Mouse (Mus musculus) hindbrain, embryonic 16.5 days (tissue): ENCODE measurements around the gene Eps8l3. TPM values are rescaled to one million over a fixed set of nuclear protein-coding genes. Genes with fewer than 3 reads are reported as not detected.

Source experiments
- ATAC-seq: fragments of 200-750 bp; cut with Nextera tagmentation; 2 replicates; pipeline ENCODE4 v1.8.0; 2017; ENCODE audit warnings: moderate TSS enrichment, moderate library complexity
- H3K27ac ChIP-seq: fragments of 300-500 bp; sonication (generic); 2 replicates; pipeline ENCODE4 v1.5.1; 2014; ENCODE audit warnings: low read depth, mild to moderate bottlenecking, control low read depth, low read length, moderate library complexity
- H3K27me3 ChIP-seq: fragments of 300-500 bp; sonication (generic); replicated peaks from 2 replicates; pipeline ENCODE4 v1.6.1; 2014; ENCODE audit warnings: low read length; ENCODE audit not compliant: control insufficient read depth, insufficient read depth
- H3K36me3 ChIP-seq: fragments of 300-500 bp; sonication (generic); 2 replicates; pipeline ENCODE4 v1.6.1; 2014; ENCODE audit warnings: mild to moderate bottlenecking, low read length, moderate library complexity, mixed read lengths; ENCODE audit not compliant: control insufficient read depth, insufficient read depth
- H3K4me1 ChIP-seq: fragments of 300-500 bp; sonication (generic); 2 replicates; pipeline ENCODE4 v1.6.1; 2014; ENCODE audit warnings: low read depth, low read length; ENCODE audit not compliant: control insufficient read depth, insufficient read depth
- H3K4me2 ChIP-seq: fragments of 300-500 bp; sonication (generic); 2 replicates; pipeline ENCODE4 v1.6.1; 2014; ENCODE audit warnings: mild to moderate bottlenecking, low read length, control low read depth, moderate library complexity
- H3K4me3 ChIP-seq: fragments of 300-500 bp; sonication (generic); 2 replicates; pipeline ENCODE4 v1.5.1; 2014; ENCODE audit warnings: mild to moderate bottlenecking, low read length, control low read depth, moderate library complexity
- H3K9ac ChIP-seq: fragments of 300-500 bp; sonication (generic); 2 replicates; pipeline ENCODE4 v1.6.1; 2014; ENCODE audit warnings: low read depth, mild to moderate bottlenecking, control low read depth, low read length, moderate library complexity
- H3K9me3 ChIP-seq: fragments of 300-500 bp; sonication (generic); 2 replicates; pipeline ENCODE4 v1.6.1; 2014; ENCODE audit warnings: mild to moderate bottlenecking, low read length, moderate library complexity; ENCODE audit not compliant: control insufficient read depth
- WGBS: fragments of 180-500 bp; shearing (Covaris S2); extraction: QIAGEN DNeasy Blood & Tissue Kit; methylation state at CpG from one replicate; pipeline ENCODE4 v1.1.7; 2014; 5-methylcytosine and 5-hydroxymethylcytosine counted together
- polyA plus RNA-seq: library from polyadenylated mRNA; unstranded; fragments of >200 nt; fragmentation: Nextera tagmentation; extraction: Ambion mirVana; gene quantifications from 2 replicates; pipeline ENCODE4 v1.2.1, GENCODE M21; 2015

Gene Eps8l3
- polyA plus RNA-seq, 1 experiment from 2014 or later, result not detected

- Histone ChIP-seq H3K27me3 (no peaks in the 10 kb centered on the region), H3K36me3 (no peaks in the 10 kb centered on the region), H3K9me3 (no peaks in the 10 kb centered on the region), H3K9ac (no peak overlapping the region), H3K4me2 (no peak overlapping the region), H3K4me3 (no peak overlapping the region), H3K4me1 (peaks cover 14% of the 10 kb centered on the region), H3K27ac (no peak overlapping the region)
- 96% methylated on average over 5 of the region's 5 CpGs for WGBS
- no peak for ATAC-seq
These were observed 41.7 kb upstream of the Eps8l3 start for GRCm38 (mm10) chr3:107835301-107835700.

DNA sequence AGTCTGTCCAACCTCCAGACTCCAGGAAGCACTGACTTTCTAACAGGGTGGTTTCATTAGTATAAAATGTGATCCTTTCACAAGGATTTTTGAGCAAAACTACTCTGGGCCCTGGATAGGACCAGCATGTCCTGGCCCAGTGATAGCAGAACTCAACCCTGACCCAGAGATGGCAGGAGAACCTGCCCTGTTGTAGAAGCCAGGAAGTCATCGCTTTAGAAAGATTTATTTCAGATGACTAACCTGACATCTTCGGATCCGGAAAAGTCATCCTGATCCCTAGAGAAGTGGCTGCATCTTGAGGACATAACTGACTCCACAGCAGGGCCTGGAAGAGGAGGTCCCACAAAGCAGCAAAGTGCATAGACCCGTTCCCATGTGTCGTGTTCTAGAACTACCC, 37.2 kb upstream of the Eps8l3 start:
- H3K9ac ChIP-seq, result no peak overlapping the region
- WGBS, result 91% methylated on average over 5 of the region's 5 CpGs
- H3K27me3 ChIP-seq, result no peaks in the 10 kb centered on the region
- H3K4me3 ChIP-seq, result no peak overlapping the region
- ATAC-seq, result no peak
- no peak overlapping the region for H3K27ac ChIP-seq
- H3K4me2 ChIP-seq, result no peak overlapping the region
- no peaks in the 10 kb centered on the region for H3K36me3 ChIP-seq
- H3K9me3 ChIP-seq, result no peaks in the 10 kb centered on the region
- peaks cover 7% of the 10 kb centered on the region; the same call in 1 of the 2 replicates for H3K4me1 ChIP-seq

GRCm38 (mm10) chr3:107840855-107841254, 36.2 kb upstream of the Eps8l3 start:
- Histone ChIP-seq H3K4me3 (no peak overlapping the region), H3K4me1 (peaks cover 7% of the 10 kb centered on the region; the same call in 1 of the 2 replicates), H3K27ac (no peak overlapping the region), H3K27me3 (no peaks in the 10 kb centered on the region), H3K9me3 (no peaks in the 10 kb centered on the region), H3K9ac (no peak overlapping the region), H3K36me3 (no peaks in the 10 kb centered on the region), H3K4me2 (no peak overlapping the region)
- no peak for ATAC-seq
- 91% methylated on average over 7 of the region's 7 CpGs for WGBS

DNA sequence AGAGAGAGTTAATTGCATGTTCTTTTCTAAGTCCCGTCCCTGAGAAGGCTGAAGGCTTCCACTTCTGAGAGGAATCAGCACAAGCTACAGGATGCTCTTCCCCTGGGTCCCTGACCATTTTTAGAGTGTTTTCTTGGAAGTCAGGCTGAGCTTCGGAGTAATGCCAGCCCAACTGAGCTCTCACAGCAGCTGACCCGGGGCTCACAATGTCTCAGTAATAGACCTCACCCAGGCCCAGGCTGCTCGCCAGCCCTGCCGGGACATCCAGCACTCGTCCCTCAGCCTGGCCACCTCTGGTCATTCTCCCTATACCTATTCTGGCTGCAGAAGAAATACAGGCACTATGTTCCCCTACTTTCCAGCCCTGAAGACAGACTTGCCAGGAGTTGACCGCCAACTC, 35.7 kb upstream of the Eps8l3 start:
- no peaks in the 10 kb centered on the region for H3K27me3 ChIP-seq
- no peaks in the 10 kb centered on the region for H3K36me3 ChIP-seq
- no peak overlapping the region for H3K4me3 ChIP-seq
- H3K4me1 ChIP-seq, result peaks cover 7% of the 10 kb centered on the region; the same call in 1 of the 2 replicates
- WGBS, result 80% methylated on average over 7 of the region's 7 CpGs
- H3K9me3 ChIP-seq, result no peaks in the 10 kb centered on the region
- H3K27ac ChIP-seq, result no peak overlapping the region
- no peak for ATAC-seq
- H3K4me2 ChIP-seq, result no peak overlapping the region
- no peak overlapping the region for H3K9ac ChIP-seq

GRCm38 (mm10) chr3:107843406-107843805, 33.6 kb upstream of the Eps8l3 start:
- ATAC-seq, result no peak
- H3K4me1 ChIP-seq, result peaks cover 7% of the 10 kb centered on the region; the same call in 1 of the 2 replicates
- WGBS, result 88% methylated on average over 3 of the region's 3 CpGs
- H3K9ac ChIP-seq, result no peak overlapping the region
- H3K36me3 ChIP-seq, result no peaks in the 10 kb centered on the region
- no peaks in the 10 kb centered on the region for H3K9me3 ChIP-seq
- no peak overlapping the region for H3K4me2 ChIP-seq
- no peaks in the 10 kb centered on the region for H3K27me3 ChIP-seq
- H3K4me3 ChIP-seq, result no peak overlapping the region
- no peak overlapping the region for H3K27ac ChIP-seq

GRCm38 (mm10) chr3:107844001-107844400, 33.0 kb upstream of the Eps8l3 start:
- peaks cover 11% of the 10 kb centered on the region for H3K4me1 ChIP-seq
- H3K36me3 ChIP-seq, result no peaks in the 10 kb centered on the region
- H3K27ac ChIP-seq, result no peak overlapping the region
- ATAC-seq, result no peak
- H3K27me3 ChIP-seq, result no peaks in the 10 kb centered on the region
- 53% methylated on average over 3 of the region's 3 CpGs for WGBS
- no peak overlapping the region for H3K4me2 ChIP-seq
- no peaks in the 10 kb centered on the region for H3K9me3 ChIP-seq
- H3K4me3 ChIP-seq, result no peak overlapping the region
- no peak overlapping the region for H3K9ac ChIP-seq

GRCm38 (mm10) chr3:107844499-107844898, 32.5 kb upstream of the Eps8l3 start:
- no peaks in the 10 kb centered on the region for H3K36me3 ChIP-seq
- H3K9me3 ChIP-seq, result no peaks in the 10 kb centered on the region
- WGBS, result 55% methylated on average over 2 of the region's 2 CpGs
- ATAC-seq, result peak; percentile 43
- H3K4me2 ChIP-seq, result no peak overlapping the region
- no peak overlapping the region for H3K27ac ChIP-seq
- no peak overlapping the region for H3K9ac ChIP-seq
- H3K27me3 ChIP-seq, result no peaks in the 10 kb centered on the region
- peaks cover 14% of the 10 kb centered on the region for H3K4me1 ChIP-seq
- H3K4me3 ChIP-seq, result no peak overlapping the region

DNA sequence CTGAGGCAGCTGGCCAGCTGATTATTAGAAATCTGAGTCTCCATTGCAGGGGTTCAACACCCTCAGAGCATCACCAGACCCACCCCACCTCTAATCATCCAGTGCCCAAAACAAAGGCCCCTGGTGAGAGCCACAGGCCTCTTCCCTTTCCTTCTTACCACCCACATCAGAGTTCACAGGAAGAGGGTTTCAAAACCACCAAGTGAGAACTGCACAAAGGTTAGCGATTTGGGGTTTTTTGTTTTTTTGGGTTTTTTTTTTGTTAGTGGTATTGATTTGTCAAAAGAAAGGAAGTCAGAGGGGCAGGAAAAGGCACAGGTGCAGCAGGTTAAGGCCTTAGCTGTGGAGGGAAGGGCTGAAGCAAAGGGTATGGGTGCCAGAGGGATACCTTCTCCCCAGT, 30.9 kb upstream of the Eps8l3 start:
- Histone ChIP-seq H3K4me2 (no peak overlapping the region), H3K27ac (no peak overlapping the region), H3K4me3 (no peak overlapping the region), H3K36me3 (no peaks in the 10 kb centered on the region), H3K9ac (no peak overlapping the region), H3K27me3 (no peaks in the 10 kb centered on the region), H3K4me1 (peaks cover 30% of the 10 kb centered on the region), H3K9me3 (no peaks in the 10 kb centered on the region)
- WGBS, result 93% methylated on average over 1 of the region's 1 CpGs
- no peak for ATAC-seq

DNA sequence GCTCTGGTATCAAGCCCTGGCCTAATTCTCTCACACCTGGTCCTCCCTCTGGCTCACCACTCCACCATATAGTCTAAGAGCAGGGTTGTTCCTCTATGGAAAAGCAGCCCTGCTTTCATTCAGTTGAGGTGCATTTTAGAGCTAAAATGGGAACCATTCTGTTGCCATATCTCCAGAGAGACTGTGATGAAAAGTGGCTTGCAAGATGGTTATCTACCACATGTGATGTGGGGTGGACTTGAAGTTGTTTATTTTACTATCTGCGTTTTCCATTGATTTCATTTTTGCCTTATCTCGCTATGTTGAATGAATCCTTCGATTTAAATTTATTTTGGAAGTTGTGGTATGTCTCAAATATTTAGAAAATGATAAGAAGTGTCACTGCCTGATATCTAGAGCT, 30.2 kb upstream of the Eps8l3 start:
- H3K4me3 ChIP-seq, result no peak overlapping the region
- no peak overlapping the region for H3K4me2 ChIP-seq
- H3K9me3 ChIP-seq, result no peaks in the 10 kb centered on the region
- no peak overlapping the region for H3K27ac ChIP-seq
- no peak overlapping the region for H3K9ac ChIP-seq
- no peaks in the 10 kb centered on the region for H3K27me3 ChIP-seq
- H3K36me3 ChIP-seq, result no peaks in the 10 kb centered on the region
- no peak for ATAC-seq
- peaks cover 30% of the 10 kb centered on the region for H3K4me1 ChIP-seq
- WGBS, result 90% methylated on average over 3 of the region's 3 CpGs

DNA sequence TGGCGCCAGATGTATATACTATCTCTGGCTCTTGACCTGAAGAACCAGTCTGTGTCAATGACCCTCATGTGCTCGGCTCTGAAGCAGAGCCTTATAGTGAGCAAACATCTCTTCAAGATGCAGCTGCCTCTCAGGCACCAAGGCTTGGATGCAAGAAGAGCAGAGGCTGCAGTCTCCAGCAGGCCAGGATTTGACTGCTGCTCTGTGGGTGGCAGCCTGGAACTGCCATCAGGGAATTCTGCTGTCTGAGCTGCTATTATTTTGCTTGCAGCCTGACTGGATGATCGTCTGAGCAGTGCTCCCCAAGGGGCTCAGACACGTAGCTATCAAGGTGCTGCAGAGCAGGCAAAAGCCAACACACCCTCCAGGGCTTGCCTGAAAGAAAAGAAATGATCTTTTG, 28.9 kb upstream of the Eps8l3 start:
- Histone ChIP-seq H3K4me3 (no peak overlapping the region), H3K36me3 (no peaks in the 10 kb centered on the region), H3K9me3 (no peaks in the 10 kb centered on the region), H3K4me1 (peaks cover 30% of the 10 kb centered on the region), H3K9ac (no peak overlapping the region), H3K4me2 (no peak overlapping the region), H3K27ac (no peak overlapping the region), H3K27me3 (no peaks in the 10 kb centered on the region)
- ATAC-seq, result no peak
- WGBS, result 44% methylated on average over 4 of the region's 4 CpGs
